Mouse (Mus musculus) ovary, postnatal 36 days (tissue): Measurements from ENCODE around the gene Rps7.

Experiments used
- DNase-seq: peaks from one replicate; pipeline ENCODE4 v3.0.0; 2022; ENCODE audit warnings: low spot score, mixed read lengths

The Rps7 gene

GRCm38 (mm10) chr12:28617297-28617696 is 18.5 kb downstream of the Rps7 start:
- DNase-seq: no peak

GRCm38 (mm10) chr12:28614401-28614800 is 21.4 kb downstream of the Rps7 start:
- no peak for DNase-seq

- no peak for DNase-seq
These were observed 23.4 kb downstream of the Rps7 start for GRCm38 (mm10) chr12:28612391-28612790.

- DNase-seq: no peak
These were observed 28.0 kb downstream of the Rps7 start for GRCm38 (mm10) chr12:28607546-28608305.

- no peak for DNase-seq
These were observed 32.3 kb downstream of the Rps7 start for GRCm38 (mm10) chr12:28603494-28603893.

- DNase-seq: peak; percentile 59
These were observed 33.5 kb downstream of the Rps7 start for GRCm38 (mm10) chr12:28602259-28602658.

- no peak for DNase-seq
These were observed 37.2 kb downstream of the Rps7 start for GRCm38 (mm10) chr12:28598526-28598991.

- DNase-seq: no peak
These were observed 37.6 kb downstream of the Rps7 start for GRCm38 (mm10) chr12:28598110-28598509.

- no peak for DNase-seq
These were observed 38.1 kb downstream of the Rps7 start for GRCm38 (mm10) chr12:28597699-28598098.

- DNase-seq: no peak
These were observed 38.9 kb downstream of the Rps7 start for GRCm38 (mm10) chr12:28596851-28597250.

- no peak for DNase-seq
These were observed 45.3 kb downstream of the Rps7 start for GRCm38 (mm10) chr12:28590428-28590827.

- DNase-seq: peak; percentile 79
These were observed 46.5 kb downstream of the Rps7 start for GRCm38 (mm10) chr12:28589090-28589868.

GRCm38 (mm10) chr12:28587949-28588348 is 47.8 kb downstream of the Rps7 start:
- DNase-seq: no peak

- DNase-seq: no peak
These were observed 51.7 kb downstream of the Rps7 start for GRCm38 (mm10) chr12:28584036-28584435.

GRCm38 (mm10) chr12:28582423-28582822 is 53.3 kb downstream of the Rps7 start, which contains the start of gene Allc:
Gene Allc (minus strand): TSS chr12:28582523.
- DNase-seq: no peak
